Mouse (Mus musculus): ENCODE results near the gene Itgb1.

The Itgb1 gene

DNA sequence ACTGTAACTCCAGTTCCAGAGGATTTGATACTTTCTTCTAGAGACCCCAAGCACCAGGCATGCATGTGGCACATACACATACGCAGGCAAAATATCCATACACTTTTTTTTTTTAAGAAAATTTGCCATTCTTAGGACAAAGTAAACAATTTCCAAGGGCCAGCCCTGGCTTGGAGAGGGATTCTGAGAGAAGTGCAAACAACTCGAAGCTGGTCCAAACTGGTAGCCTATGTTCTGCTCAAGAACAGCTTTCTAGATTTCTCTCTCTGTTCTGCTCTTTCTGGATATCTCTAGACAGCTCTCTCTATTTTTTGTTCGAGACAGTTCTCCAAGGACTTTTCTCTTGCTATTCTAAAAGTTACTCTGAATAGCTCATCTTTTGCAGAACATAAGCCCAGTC, 3.5 kb upstream of the Itgb1 start:
- no peak for DNase-seq (ENCODE audit: low spot score in 2 of 2)

- peak; percentile 16 to 31 for DNase-seq (ENCODE audit: low spot score in 2 of 2)
Measured at GRCm38 (mm10) chr8:128684609-128685506, 596 bp upstream of the Itgb1 start.

DNA sequence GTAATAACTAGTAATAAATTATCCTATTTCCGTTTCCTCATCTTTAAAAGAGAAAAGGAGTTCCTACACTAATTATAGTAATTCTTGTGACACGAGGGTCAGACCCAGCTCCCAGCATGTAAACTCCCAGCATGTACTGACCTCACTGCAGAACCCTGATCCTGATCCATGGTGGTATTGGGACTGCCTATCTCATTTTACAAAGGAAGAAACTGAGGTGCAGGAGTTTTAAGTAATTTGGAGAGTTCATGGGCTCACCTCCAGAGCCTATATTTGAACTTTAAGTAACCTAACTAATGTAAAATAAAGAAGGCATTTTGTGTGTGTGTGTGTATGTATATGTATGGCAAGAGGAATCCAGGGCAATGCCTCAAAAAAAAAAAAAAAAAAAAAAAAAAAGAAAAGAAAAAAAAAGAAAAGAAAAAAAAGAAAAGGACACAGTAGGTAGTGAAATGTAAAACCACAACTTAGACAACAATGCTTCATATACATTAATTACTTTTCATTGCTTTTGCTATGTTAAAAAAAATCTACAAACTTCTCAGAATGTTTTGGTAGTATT, 1.1 kb downstream of the Itgb1 start:
- DNase-seq (ENCODE audit: low spot score in 2 of 2): no peak

GRCm38 (mm10) chr8:128688679-128689078, 3.2 kb downstream of the Itgb1 start:
- DNase-seq (ENCODE audit: low spot score in 2 of 2): no peak

GRCm38 (mm10) chr8:128690056-128690455, 4.6 kb downstream of the Itgb1 start:
- DNase-seq (ENCODE audit: low spot score in 2 of 2): no peak

DNA sequence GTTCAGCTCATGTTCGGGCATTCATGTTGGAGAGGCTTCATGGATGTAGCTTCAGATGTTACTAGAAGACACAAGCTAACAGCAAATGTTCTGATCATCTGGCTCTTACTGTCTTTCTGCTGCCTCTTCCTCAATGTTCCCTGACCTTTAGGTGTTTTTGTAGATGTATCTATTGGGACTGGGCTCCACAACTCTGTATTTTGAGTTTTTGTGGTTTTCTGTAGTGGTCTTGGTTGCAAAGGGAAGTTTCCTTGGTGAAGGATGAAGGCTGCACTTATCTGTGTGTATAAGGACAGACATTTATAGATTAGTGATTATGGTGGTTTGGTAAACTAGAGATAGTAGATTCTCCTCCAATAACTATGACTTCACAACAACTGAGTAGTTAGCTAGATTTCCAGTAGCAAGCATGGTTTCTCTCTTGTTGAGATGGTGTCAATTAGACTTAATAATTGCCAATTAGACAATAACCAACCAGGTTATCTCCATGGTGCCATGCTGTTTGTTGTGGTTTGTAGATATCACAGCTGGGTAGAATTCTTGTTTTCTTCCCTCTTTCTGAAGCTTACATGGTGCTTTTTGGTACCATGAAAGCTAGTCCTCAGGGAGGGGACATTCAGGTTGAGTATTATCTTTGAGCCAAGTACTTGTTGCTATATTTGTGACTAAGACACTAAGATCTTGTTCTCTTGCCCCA, 11.4 kb downstream of the Itgb1 start:
- no peak for DNase-seq (ENCODE audit: low spot score in 2 of 2)

- no peak for DNase-seq (ENCODE audit: low spot score in 2 of 2)
Measured at GRCm38 (mm10) chr8:128697945-128698344, 12.5 kb downstream of the Itgb1 start.

GRCm38 (mm10) chr8:128704376-128704775, 18.9 kb downstream of the Itgb1 start:
- no peak for DNase-seq (ENCODE audit: low spot score in 2 of 2)

- no peak for DNase-seq (ENCODE audit: low spot score in 2 of 2)
Measured at GRCm38 (mm10) chr8:128704836-128705235, 19.4 kb downstream of the Itgb1 start.

DNA sequence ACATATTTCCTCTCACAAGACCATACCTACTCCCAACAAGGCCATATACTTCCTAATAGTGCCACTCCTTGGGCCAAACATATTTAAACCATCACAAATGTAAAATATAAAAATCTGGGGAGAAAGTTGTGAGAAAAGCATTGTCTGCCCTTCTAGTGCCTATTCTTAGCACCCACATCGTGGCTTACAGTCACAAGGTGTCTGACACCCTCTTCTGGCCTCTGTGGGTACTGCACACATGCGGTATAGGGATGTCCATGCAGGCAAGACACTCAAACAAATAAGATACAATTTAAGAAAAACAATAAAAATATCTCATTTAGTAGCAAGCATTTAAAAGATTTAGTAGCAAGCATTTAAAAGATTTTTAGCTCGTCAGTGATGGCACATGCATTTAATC, 23.8 kb downstream of the Itgb1 start:
- peak; percentile 80 for DNase-seq (ENCODE audit: low spot score in 2 of 2)

GRCm38 (mm10) chr8:128716184-128716583, 30.7 kb downstream of the Itgb1 start:
- no peak for DNase-seq (ENCODE audit: low spot score in 2 of 2)

DNA sequence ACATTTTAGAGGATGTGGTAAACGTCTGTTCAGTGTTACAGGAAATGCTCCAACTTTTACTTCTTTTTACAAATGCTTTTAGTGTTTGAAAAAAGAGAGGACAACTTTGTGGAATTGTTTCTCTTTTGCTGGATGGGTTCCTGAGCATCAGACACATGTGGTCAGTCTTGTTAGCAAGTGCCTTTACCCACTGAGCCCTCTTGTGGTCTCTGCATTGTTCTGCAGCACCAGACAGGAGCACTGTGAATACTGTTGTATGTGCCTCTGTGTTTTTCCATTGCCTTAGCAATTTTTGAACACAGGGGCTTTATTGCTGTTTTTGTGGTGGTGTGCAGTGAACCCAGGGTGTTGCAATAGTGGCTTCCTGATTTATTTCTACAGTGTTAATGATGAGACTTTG, 39.4 kb downstream of the Itgb1 start:
- no peak for DNase-seq (ENCODE audit: low spot score in 2 of 2)

- DNase-seq (ENCODE audit: low spot score in 2 of 2): no peak
Measured at GRCm38 (mm10) chr8:128727213-128727612, 41.8 kb downstream of the Itgb1 start.

- no peak for DNase-seq (ENCODE audit: low spot score in 2 of 2)
Measured at GRCm38 (mm10) chr8:128732254-128732653, 46.8 kb downstream of the Itgb1 start.

- DNase-seq (ENCODE audit: low spot score in 2 of 2): no peak
Measured at GRCm38 (mm10) chr8:128734118-128734517, 48.7 kb downstream of the Itgb1 start.

DNA sequence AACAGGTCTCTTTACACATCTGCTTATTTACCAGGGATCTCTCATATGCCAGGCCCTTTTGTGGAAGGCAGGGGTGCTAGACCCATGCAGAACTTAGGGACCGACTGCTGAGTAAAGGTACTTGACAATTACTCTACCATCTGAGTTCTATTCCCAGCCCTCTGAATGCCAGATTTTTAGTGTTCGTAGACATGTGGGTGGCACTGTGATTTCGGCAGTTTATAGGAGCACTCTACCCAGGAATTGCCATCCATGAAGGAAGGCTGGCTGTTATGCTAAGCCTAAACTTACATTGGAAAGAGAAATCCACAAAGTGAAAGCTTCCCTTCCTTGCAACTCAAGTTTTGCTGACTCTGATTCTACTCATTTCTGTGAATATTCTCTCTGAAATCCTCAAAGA, 50.2 kb downstream of the Itgb1 start:
- no peak for DNase-seq (ENCODE audit: low spot score in 2 of 2)
